Mouse (Mus musculus): Measurements from ENCODE around the gene Vsig10l. TPM values are rescaled to one million over a fixed set of nuclear protein-coding genes. Genes with fewer than 3 reads are reported as not detected.

Vsig10l gene
- total RNA-seq (2015; ENCODE audit: low replicate concordance): 2.5 and 3.7 TPM in 2 replicates
- 1.3 and 1.4 TPM in 2 replicates for total RNA-seq (2017; ENCODE audit: low replicate concordance)

DNA sequence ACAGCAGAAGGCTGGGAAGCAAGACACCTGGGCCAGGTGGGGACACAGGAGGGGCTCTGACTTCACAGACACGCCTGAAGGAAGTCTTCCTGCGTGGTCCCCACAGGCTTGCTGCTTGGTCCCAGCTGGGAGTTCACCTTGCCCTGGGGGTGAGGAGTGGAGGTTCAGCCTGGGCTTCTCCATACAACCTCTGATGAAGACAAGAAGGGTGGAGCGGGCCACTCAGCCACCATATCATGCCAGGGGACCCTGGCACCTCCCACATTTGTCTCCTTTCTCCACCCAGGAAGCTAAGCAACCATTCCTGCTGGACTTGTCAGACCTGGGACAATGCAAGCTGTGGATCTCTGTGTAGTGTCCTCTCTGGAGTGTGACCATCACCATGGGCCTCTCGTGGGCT lies at the start of gene Vsig10l:
Vsig10l (plus strand) TSS at position 301 of the 400 bp plus-strand sequence.
- ATAC-seq (replicated peaks; ENCODE audit: low FRiP score, poor library complexity, severe bottlenecking): no peak

DNA sequence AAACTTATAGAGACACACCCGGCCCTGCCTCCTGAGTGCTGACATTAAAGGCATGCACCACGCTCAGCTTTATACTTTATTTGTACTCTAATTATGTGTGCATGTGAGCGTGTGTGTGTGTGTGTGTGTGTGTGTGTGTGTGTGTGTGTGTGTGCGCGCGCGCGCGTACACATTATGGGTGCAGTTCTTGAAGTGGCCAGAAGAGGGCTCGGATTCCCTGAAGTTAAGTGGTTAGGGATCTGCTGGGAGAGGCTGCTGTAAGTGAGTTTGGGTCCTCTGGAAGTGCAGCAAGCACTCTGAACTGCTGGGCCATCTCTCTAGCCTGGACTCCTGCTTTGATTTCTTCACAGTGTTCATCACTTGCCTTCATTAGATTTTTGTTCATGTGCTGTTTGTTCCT lies 45.7 kb upstream of the Vsig10l start:
- ATAC-seq (replicated peaks; ENCODE audit: low FRiP score, poor library complexity, severe bottlenecking): no peak

DNA sequence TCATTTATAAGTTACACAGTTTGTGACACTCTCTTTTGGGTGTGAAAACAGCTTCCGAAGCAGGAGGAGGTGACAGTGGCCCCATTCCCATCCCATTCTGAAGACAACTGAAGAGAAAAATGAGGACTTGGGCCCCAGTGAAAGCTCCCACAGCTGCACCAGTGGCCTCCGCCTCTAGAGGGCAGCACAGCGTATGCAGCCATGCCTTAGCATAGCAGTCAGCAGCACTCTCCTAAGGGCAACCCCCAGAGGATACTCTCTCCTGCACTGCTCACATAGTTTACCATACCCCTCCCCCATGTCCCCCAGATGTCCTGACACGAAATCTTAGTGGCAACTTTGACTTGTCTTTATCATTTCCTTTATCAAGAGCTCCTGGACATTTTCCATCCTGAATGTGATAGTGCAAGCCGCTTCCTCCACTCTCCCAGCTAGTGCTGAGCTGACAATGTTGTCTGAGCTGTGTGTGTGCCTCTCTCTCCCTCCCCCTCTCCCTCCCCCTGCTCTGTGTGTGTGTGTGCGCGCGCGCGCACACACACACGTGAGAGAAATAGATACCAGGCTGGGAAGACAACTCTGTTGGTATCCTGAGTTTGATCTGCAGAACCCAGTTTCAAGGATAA lies 39.8 kb upstream of the Vsig10l start:
- peak; percentile 69; the same call in 1 of the 2 replicates for ATAC-seq (replicated peaks; ENCODE audit: low FRiP score, poor library complexity, severe bottlenecking)

DNA sequence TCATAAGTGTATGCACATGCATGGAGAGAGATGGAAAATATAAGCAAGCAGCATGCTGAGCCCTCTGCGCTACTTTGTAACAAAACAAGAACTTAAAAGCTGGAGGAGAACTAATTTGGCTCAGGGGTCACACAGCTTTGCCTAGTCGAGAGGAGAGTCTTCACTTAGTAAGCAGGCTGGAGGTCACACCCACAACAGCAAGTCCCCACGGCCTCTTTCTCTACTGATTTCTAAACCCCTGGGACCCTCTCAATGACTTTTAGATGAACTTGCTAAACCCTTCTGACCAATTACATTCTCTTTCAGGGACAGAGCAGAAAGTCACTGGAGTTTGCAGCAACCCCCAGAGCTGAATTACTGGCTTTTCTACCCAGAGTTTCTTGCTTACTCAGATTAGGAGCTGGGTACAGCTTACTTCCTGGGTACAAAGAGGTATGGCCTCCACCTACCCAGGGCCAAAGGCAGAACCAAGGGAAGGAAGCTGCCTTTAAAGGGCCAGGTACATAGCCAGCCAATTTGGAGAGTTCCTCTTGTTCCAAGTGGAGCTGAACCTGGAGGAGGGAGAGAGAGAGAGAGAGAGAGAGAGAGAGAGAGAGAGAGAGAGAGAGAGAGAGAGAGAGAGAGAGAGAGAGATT lies 38.8 kb upstream of the Vsig10l start:
- ATAC-seq (replicated peaks; ENCODE audit: low FRiP score, poor library complexity, severe bottlenecking): no peak

DNA sequence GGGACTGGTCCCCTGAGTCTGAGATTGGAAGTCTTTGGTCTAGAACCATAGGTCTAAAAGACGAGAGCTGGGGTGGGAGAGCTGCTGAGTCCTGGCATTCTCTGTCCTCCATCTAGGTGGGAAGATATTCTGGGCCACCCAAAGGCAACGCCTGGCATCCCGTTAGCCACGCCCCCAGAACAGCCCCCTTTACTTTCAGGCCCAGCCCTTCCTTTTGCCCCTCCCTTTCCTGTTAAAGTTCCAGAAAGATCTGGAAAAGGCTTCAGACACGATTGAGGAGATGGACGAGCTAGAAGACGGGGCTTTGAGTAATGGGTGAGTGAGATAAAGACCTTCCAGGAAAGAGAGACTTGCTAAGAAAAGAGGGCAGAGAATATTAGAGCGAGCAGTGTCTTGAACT lies 35.5 kb upstream of the Vsig10l start, which contains the start of gene Lim2:
Lim2 (plus strand) TSS at position 265 of the 400 bp plus-strand sequence.
- no peak for ATAC-seq (replicated peaks; ENCODE audit: low FRiP score, poor library complexity, severe bottlenecking)

DNA sequence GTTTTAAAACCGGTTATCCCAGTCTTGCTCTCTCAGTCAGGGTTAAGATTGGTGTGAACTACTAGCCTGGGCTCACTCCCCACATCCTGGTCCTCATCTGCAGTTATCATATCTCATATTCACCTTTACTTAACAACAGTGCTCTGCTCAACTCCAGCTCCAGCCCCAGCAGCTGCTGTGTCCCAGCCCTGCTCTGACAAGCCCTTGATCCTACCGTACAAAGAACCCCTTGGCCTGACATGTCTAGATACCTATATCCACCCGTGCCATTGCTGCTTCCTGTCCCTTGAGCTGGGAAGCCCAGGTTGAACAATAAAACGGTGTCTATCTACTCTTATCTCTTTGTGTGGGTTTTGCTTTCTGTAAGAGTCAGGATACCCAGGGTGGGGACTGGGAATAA lies 33.5 kb upstream of the Vsig10l start:
- no peak for ATAC-seq (replicated peaks; ENCODE audit: low FRiP score, poor library complexity, severe bottlenecking)

DNA sequence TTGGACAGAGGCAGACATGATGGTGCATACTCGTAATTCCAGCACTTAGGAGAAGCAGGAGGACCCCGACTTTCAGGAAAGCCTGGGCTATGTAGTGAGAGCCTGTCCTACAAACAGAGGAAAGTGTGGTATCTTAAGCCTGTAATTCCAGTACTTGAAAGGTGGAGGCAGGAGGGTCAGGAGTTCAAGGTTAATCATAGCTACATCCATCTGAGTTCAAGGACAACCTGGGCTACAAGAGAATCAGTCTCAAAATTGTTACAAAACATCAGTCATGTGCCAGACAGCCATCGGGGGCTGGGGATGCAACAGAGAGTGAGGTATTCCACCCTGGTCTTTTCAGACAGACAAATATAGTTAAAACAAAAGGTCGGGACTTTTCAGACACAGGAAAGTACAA lies 30.1 kb upstream of the Vsig10l start:
- ATAC-seq (replicated peaks; ENCODE audit: low FRiP score, poor library complexity, severe bottlenecking): no peak

DNA sequence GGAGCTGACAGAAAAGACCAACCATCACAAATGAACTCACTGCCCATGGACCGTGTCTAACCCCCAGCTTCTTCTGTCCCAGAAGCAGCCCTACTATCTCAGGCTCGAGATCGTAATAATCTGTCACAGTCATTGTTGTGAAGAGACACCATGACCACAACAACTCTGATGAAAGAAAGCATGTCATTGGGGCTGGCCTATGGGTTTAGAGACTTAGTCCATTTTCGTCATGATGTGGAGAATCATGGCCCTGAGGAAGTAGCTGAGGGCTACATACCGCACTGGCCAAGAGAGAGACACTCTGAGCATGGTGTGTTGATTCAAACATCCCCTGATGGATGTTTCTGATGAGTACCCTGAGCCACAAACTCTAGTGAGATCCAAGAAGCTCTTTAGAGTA lies 28.3 kb upstream of the Vsig10l start:
- no peak for ATAC-seq (replicated peaks; ENCODE audit: low FRiP score, poor library complexity, severe bottlenecking)

DNA sequence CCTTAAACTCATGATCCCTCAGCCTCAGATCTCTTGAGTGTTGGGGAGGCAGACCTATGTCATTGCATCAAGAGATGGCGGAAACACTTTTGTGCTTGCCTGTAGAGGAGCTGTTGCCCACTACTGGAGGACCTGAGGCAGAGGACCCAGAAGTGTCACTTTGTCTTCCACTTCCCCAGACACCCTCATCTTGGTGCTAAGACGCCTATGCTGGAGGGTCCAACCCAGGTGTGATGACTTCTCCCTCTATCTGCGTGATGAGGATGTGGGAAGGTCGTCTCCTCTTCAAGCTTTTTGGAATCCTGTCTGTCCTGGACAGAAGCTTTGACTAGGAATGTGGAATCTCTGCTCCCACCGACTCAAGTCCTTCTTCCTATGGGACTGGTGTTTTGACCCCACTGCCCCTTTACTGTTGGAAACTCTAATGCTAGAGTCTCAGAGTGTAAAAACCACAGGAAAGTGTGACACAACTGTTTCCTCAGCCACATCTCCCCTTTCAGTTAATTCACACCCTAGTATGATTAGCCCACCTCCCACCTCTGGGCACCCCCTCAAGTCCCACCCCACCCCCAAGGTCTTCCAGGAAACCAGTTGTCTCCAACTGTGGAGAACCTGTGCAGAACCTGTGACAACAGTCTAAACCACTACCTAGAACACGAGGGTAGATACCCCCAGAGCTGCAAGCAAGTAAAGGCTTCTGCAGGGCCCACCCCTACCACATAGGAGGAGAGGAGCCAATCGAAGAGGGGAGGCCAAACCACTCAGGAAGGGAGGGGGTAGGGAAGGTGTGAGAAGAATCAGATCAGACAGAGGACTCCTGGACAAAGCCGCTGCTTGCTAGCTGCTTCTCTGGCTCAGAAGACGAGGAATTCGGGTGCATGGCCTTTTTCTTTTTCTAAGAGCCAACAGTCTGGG lies 26.4 kb upstream of the Vsig10l start, which contains the start of gene Nkg7:
Nkg7 (plus strand) TSS at position 733 of the 915 bp plus-strand sequence.
- ATAC-seq (replicated peaks; ENCODE audit: low FRiP score, poor library complexity, severe bottlenecking): no peak

DNA sequence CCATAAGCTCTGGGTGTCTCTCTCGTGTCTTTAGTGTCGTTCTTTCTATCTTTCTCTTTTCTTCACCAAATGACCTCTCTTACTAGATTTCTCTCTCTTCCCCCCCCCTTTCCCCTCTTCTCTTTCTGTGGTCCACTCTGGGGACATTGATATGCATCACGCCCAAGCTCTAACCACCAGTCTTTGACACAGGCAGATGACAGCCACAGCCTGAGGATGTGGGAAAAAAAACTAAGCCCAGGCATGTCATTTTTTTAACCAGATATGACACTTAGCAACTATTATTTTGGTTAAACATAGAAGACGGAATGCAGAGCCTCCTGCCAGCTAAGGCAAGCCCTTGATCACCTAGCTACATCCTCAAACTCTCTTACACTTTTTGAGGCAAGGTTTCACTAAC lies 24.3 kb upstream of the Vsig10l start:
- no peak for ATAC-seq (replicated peaks; ENCODE audit: low FRiP score, poor library complexity, severe bottlenecking)

DNA sequence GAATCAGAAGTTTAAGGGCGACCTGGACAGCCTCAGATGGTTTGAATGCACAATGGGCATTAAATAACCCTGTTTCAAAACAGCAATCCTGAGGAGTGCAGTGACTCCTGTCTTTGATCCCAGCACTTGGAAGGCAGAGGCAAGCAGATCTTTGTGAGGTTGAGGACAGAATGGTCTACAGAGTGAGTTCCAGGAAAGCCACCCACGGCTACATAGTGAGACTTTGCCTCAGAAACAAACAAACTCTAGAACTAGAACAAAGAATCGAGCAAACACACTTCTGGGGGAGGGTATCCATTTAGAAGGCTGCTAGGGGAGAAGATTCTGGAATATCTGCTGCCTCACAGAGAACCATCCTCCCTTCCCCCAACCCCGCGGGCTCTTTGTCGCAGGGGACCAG lies 22.5 kb upstream of the Vsig10l start, which contains the start of gene Cldnd2:
Cldnd2 (plus strand) TSS at position 301 of the 400 bp plus-strand sequence.
- no peak for ATAC-seq (replicated peaks; ENCODE audit: low FRiP score, poor library complexity, severe bottlenecking)

DNA sequence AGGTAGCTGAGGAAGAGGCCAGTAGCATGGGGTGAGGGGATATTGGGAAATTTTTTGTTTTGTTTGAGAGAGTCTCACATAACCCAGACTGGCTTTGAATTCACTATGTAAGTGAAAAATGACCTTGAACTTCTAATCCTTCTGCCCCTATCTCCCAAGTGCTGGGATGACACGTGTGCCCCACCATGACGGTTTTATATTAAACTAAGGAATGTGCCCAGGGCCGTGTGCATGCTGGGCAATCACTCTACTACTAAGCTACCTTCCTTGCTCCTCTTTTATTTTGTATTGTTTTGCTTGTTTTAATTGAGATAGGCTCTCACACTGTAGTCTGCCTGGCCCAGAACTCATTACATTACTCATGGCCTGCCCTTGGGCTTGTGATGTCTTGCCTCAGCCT lies 21.9 kb upstream of the Vsig10l start:
- ATAC-seq (replicated peaks; ENCODE audit: low FRiP score, poor library complexity, severe bottlenecking): no peak

DNA sequence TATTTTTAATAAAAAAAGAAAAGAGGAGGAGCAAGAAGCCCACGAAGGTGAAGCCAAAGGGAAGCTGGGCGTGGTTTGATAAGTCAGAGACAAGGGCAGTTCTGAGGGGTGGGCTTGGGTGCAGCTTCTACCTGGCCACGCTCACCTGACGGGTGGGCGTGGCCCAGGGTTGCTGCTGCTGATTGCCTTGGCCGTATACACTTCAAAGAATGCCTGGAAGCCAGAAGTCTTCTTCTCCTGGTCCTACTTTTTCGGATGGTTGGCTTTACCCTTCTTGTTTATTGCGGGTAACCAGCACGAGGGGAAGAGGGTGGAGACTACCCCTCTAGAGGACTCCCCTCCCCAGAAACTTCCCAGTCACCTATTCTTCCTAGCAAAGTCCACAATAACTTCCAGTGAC lies 20.3 kb upstream of the Vsig10l start:
- no peak for ATAC-seq (replicated peaks; ENCODE audit: low FRiP score, poor library complexity, severe bottlenecking)

DNA sequence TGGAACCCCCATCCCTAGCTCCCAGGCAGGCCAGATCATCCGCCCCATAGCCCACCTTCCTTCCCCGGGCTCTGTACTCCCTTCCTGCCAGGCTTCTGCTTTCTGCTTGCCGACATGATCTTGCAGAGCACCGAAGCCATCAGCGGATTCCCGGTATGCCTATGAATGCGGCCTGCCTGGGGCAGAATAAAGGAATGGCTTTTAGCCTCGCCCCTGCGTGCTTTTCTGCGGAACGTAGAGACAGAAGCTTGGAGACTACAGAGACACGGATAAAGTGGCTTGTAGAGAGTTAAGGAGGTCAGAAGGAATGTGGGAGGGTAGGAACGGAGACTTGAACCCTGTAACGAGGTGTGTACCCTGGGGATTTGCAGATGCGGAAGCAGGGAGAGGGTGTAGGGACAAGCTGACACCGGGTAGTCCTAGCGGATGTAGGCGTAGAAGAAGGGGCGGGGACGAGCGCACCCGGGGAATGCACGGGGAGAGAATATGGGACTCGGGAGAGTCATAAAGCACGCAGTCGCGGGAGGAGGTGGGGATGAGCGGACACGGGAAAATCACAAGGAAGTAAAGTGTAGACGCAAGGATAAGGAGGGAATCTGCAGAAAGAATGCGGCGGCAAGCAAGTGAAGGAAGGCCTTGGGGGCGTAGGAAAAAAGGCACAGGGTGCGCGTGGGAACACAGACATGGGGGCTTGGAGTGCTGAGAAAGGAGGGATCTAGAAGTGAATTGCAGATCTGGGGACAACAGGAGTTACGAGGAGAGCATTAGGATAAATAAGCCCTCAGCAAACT lies 19.6 kb upstream of the Vsig10l start:
- ATAC-seq (replicated peaks; ENCODE audit: low FRiP score, poor library complexity, severe bottlenecking): peak; percentile 78

DNA sequence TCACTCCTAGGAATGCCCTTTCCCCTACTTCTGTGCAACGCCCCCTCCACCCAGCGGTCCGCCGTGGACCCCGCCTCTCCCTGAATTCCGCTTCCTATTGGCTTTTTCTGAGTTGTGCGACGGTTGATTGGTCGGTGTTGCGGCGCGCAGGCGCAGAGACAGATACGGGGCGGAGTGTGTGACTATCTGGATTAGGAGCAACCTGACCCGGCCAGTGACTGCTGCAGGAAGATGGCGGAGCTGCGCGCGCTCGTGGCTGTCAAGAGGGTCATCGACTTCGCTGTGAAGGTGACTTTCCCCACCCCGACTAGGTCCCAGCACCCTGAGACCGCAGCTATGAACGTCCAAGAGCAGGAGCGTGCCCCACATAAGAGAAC lies 19.0 kb upstream of the Vsig10l start, which contains the start of the genes Etfb and Gm45233:
Etfb (plus strand) TSS at position 167 of the 377 bp plus-strand sequence.
Gm45233 (plus strand) TSS at position 212 of the 377 bp plus-strand sequence.
- ATAC-seq (replicated peaks; ENCODE audit: low FRiP score, poor library complexity, severe bottlenecking): peak; percentile 99

DNA sequence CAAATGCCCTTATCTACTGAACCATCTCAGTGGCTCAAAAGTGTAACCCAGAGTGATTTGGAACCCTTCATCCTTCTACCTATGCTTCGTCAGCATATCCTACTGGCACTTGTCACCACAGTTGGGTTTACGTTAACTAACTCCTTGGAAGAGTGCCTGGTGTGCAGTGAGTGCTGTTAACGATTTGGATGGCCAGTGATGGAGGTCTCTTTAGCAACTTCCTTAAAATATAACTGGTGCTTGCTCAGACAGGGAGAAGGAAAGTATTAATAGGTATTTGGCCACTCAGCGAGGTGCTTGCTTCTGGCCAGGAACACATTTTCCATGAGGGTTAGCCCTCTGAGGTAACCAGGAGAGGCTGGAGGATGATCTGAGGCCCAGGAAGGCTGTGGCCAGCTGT lies 15.2 kb upstream of the Vsig10l start:
- no peak for ATAC-seq (replicated peaks; ENCODE audit: low FRiP score, poor library complexity, severe bottlenecking)

DNA sequence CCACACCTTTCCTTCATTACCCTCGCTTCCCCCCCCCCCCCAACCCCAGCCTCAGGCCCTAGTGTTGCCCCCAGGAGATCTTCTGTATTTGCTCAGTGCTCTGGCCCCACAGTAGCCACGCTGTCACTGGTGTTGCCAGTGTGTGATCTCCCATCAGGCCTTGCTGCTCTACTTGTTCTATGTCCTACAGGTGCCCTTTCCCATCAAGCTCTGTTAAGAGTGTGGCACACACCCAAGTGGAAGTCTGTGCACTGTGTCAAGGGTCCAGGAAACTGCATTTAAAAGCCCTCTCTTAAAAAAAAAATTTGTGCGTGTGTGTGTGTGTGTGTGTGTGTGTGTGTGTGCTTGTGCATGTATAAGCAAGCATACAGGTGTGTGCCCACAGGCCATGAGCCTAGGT lies 14.7 kb upstream of the Vsig10l start:
- no peak for ATAC-seq (replicated peaks; ENCODE audit: low FRiP score, poor library complexity, severe bottlenecking)

DNA sequence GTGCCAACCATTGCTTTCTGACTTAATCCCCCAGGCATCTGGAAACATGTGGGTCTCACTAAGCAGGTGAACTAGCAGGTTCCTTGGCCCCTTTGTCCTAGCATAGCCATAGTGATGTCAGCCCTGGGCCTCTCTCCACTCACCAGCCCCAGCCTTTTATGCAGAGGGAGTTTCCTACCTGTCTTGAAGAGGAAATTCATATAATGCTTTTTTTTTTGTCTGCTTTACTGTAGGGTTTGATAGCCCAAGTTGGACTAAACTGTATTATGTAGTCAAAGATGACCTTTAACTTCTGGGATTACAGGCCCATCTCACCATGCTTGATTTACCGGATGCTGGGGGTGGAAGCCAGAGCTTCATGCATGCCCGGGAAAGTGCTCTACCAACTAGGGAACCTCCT lies 13.1 kb upstream of the Vsig10l start:
- no peak for ATAC-seq (replicated peaks; ENCODE audit: low FRiP score, poor library complexity, severe bottlenecking)

DNA sequence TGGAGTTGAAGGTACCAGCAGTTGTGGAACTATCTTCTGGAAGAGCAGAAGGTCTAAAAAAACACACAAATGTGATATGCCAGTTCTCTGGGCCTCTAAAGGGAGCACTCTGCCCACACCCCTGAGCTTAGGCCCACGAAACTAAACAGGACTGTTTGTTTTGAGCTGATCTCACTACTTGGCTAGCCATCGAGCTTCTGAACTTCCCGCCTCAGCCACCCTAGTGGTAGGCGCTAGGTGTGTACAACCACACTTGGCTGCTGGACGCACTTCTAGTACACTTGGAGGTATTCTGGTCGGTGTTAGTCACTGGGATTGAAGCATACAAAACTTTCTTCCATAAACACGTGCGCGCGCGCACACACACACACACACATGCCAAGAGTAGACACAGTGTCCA lies 11.2 kb upstream of the Vsig10l start:
- no peak for ATAC-seq (replicated peaks; ENCODE audit: low FRiP score, poor library complexity, severe bottlenecking)
